Mouse (Mus musculus): ENCODE results near the gene Nfatc2. TPM values are rescaled to one million over a fixed set of nuclear protein-coding genes. Genes with fewer than 3 reads are reported as not detected.

The Nfatc2 gene
- total and polyA plus RNA-seq, 2 experiments from 2014 or later, result 6.4 to 7.3 TPM

DNA sequence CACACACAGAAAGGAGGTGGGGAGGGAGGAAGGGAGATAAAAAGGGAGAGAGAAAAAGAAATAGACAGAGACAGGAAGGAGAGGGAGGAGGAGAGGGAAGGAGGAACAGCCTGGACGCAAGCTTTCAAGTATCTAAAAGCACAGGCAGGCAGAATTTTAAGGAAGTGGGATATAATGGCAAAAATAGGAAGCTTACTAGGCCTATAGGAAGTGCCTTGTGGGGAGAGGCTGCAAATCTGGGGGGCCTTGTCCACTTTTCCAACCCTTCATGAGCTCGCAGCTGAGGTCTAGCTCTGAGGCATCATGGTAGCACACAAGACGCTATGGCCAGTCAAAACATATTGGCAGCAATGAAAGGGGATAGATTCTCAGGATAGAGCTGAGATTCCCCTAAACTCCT lies 22.3 kb downstream of the Nfatc2 start:
- Histone ChIP-seq H3K27me3 (ENCODE audit: insufficient read depth, low read length) (no peaks in the 10 kb centered on the region), H3K9ac (replicated peaks; ENCODE audit: low read length, poor library complexity, severe bottlenecking) (no peak overlapping the region), H3K4me2 (ENCODE audit: low read depth, low read length, poor library complexity, severe bottlenecking) (no peak overlapping the region), H3K9me3 (ENCODE audit: low read length) (no peaks in the 10 kb centered on the region), H3K36me3 (ENCODE audit: insufficient read depth, low read length) (no peaks in the 10 kb centered on the region), H3K27ac (ENCODE audit: low read depth, low read length) (no peak overlapping the region), H3K4me3 (ENCODE audit: low read depth, low read length) (no peak overlapping the region), H3K4me1 (ENCODE audit: insufficient read depth, low read length) (no peaks in the 10 kb centered on the region; the same call in 1 of the 2 replicates)
- no peak for ATAC-seq (ENCODE audit: low FRiP score)
- 90% methylated on average over 3 of the region's 3 CpGs for WGBS
- no peak for TF ChIP-seq CTCF (IDR thresholded peaks at IDR 0.05)
- no peak for DNase-seq (ENCODE audit: low spot score)

DNA sequence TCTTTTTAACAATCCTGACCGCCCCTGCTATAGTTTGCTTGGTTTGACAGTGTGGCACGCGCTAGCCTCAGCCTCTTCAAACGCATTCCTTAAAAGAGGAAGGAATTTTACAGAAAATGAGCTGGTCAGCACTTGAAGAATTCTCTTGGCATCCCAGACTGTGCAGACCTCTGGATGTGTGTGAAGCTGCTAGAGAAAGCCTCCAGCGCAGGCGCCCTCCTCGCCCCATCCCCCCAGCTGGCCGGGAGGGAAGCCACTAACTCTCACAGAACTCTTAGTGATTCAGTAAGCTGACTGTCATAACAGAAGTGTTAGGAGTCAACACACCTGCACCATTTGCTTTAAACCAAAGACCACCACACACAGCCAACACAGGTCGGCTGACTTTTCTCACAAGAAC lies 23.3 kb downstream of the Nfatc2 start:
- 50% methylated on average over 9 of the region's 9 CpGs for WGBS
- H3K27me3 ChIP-seq (ENCODE audit: insufficient read depth, low read length), result no peaks in the 10 kb centered on the region
- H3K4me2 ChIP-seq (ENCODE audit: low read depth, low read length, poor library complexity, severe bottlenecking), result no peak overlapping the region
- TF ChIP-seq CTCF (IDR thresholded peaks at IDR 0.05), result no peak
- no peak overlapping the region for H3K9ac ChIP-seq (replicated peaks; ENCODE audit: low read length, poor library complexity, severe bottlenecking)
- DNase-seq (ENCODE audit: low spot score), result no peak
- no peak for ATAC-seq (ENCODE audit: low FRiP score)
- no peaks in the 10 kb centered on the region; the same call in 1 of the 2 replicates for H3K4me1 ChIP-seq (ENCODE audit: insufficient read depth, low read length)
- no peaks in the 10 kb centered on the region for H3K9me3 ChIP-seq (ENCODE audit: low read length)
- H3K4me3 ChIP-seq (ENCODE audit: low read depth, low read length), result no peak overlapping the region
- H3K27ac ChIP-seq (ENCODE audit: low read depth, low read length), result no peak overlapping the region
- no peaks in the 10 kb centered on the region for H3K36me3 ChIP-seq (ENCODE audit: insufficient read depth, low read length)

- H3K9ac ChIP-seq (replicated peaks; ENCODE audit: low read length, poor library complexity, severe bottlenecking), result no peak overlapping the region
- WGBS, result 74% methylated on average over 7 of the region's 7 CpGs
Observed at GRCm38 (mm10) chr2:168577381-168577780, 24.1 kb downstream of the Nfatc2 start.

DNA sequence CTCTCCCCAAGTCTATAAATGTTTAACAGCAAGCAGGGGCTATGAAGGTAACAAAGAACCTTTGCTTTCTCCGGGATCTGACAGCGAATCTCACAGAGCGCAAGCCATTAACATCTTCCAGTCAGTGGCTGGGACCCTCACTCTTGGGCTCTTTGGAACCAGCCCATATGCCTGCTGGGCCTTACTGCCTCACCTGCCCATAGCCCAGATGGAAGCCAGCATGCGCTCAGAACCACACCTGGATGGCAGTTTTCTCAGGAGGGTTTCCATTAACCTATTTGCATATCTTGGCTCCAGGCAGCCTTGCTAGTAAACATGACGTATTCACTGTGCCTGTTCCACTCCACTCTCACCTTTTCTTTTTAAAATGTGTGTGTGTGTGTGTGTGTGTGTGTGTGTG lies 25.6 kb downstream of the Nfatc2 start:
- H3K9me3 ChIP-seq (ENCODE audit: low read length), result 0 out of 2 replicates have a peak, but pooled peaks cover 3% of the 10 kb centered on the region
- DNase-seq (ENCODE audit: low spot score) (peak; percentile 17), ATAC-seq (ENCODE audit: low FRiP score) (no peak)
- no peak overlapping the region for H3K4me2 ChIP-seq (ENCODE audit: low read depth, low read length, poor library complexity, severe bottlenecking)
- H3K27ac ChIP-seq (ENCODE audit: low read depth, low read length), result no peak overlapping the region
- H3K27me3 ChIP-seq (ENCODE audit: insufficient read depth, low read length), result no peaks in the 10 kb centered on the region
- no peak overlapping the region for H3K9ac ChIP-seq (replicated peaks; ENCODE audit: low read length, poor library complexity, severe bottlenecking)
- H3K36me3 ChIP-seq (ENCODE audit: insufficient read depth, low read length), result no peaks in the 10 kb centered on the region
- TF ChIP-seq CTCF (IDR thresholded peaks at IDR 0.05), result no peak
- WGBS, result 68% methylated on average over 5 of the region's 5 CpGs
- H3K4me1 ChIP-seq (ENCODE audit: insufficient read depth, low read length), result no peaks in the 10 kb centered on the region
- H3K4me3 ChIP-seq (ENCODE audit: low read depth, low read length), result no peak overlapping the region

More at GRCm38 (mm10) chr2:168577381-168577780, 24.1 kb downstream of the Nfatc2 start:
- no peak overlapping the region for H3K4me3 ChIP-seq (ENCODE audit: low read depth, low read length)
- no peaks in the 10 kb centered on the region for H3K9me3 ChIP-seq (ENCODE audit: low read length)
- no peak for DNase-seq (ENCODE audit: low spot score)
- no peaks in the 10 kb centered on the region for H3K27me3 ChIP-seq (ENCODE audit: insufficient read depth, low read length)
- TF ChIP-seq CTCF (IDR thresholded peaks at IDR 0.05), result no peak
- no peak overlapping the region for H3K27ac ChIP-seq (ENCODE audit: low read depth, low read length)
- no peak overlapping the region for H3K4me2 ChIP-seq (ENCODE audit: low read depth, low read length, poor library complexity, severe bottlenecking)
- H3K36me3 ChIP-seq (ENCODE audit: insufficient read depth, low read length), result no peaks in the 10 kb centered on the region
- no peak for ATAC-seq (ENCODE audit: low FRiP score)
- no peaks in the 10 kb centered on the region; the same call in 1 of the 2 replicates for H3K4me1 ChIP-seq (ENCODE audit: insufficient read depth, low read length)

DNA sequence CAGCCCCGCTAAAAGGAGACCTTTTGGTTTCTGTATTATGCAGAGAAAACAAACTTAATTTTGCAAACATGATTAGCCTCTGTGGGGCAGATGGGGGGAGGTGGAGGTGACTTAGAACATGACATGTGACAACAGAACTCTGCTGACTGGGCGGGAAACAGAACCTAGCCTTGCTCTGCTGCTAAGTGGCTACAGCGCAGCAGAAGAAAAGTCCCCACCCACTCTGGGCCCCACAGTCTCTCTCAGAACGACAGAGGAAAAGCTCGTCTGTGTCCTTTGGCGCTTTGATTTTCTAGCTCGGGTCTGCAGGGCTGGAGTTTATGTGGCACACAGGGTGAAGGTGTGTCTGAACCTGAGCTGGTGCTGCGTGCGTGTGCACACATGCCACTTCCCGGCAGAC lies 26.5 kb downstream of the Nfatc2 start:
- no peaks in the 10 kb centered on the region for H3K36me3 ChIP-seq (ENCODE audit: insufficient read depth, low read length)
- H3K4me3 ChIP-seq (ENCODE audit: low read depth, low read length), result no peak overlapping the region
- H3K9me3 ChIP-seq (ENCODE audit: low read length), result 0 out of 2 replicates have a peak, but pooled peaks cover 4% of the 10 kb centered on the region
- H3K4me1 ChIP-seq (ENCODE audit: insufficient read depth, low read length), result no peaks in the 10 kb centered on the region
- H3K4me2 ChIP-seq (ENCODE audit: low read depth, low read length, poor library complexity, severe bottlenecking), result no peak overlapping the region
- no peaks in the 10 kb centered on the region for H3K27me3 ChIP-seq (ENCODE audit: insufficient read depth, low read length)
- no peak overlapping the region for H3K9ac ChIP-seq (replicated peaks; ENCODE audit: low read length, poor library complexity, severe bottlenecking)
- 73% methylated on average over 10 of the region's 10 CpGs for WGBS
- no peak for TF ChIP-seq CTCF (IDR thresholded peaks at IDR 0.05)
- DNase-seq (ENCODE audit: low spot score) (no peak), ATAC-seq (ENCODE audit: low FRiP score) (no peak)
- no peak overlapping the region for H3K27ac ChIP-seq (ENCODE audit: low read depth, low read length)

DNA sequence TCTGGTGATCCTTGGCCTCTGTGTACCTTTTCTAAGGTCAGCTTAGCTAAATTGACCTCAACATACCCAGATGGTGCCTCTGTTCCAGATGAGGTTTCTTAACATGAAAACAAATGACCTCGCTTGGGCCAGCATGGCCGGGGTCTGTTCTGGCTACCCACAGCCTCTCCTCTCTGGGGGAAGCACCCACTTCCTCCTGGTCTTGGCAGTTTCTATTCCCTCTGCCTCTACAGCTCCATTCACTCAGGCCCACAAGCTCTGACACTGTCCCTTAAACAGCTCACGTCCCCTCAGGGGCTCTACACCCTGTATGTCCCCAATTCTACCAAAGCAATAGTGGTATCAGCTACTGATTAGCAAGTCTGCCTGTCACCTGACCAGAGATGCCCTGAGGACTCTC lies 27.6 kb downstream of the Nfatc2 start:
- no peak overlapping the region for H3K4me2 ChIP-seq (ENCODE audit: low read depth, low read length, poor library complexity, severe bottlenecking)

More for the DNA sequence above, 27.6 kb downstream of the Nfatc2 start:
- H3K4me1 ChIP-seq (ENCODE audit: insufficient read depth, low read length), result no peaks in the 10 kb centered on the region
- no peak for TF ChIP-seq CTCF (IDR thresholded peaks at IDR 0.05)
- no peaks in the 10 kb centered on the region for H3K36me3 ChIP-seq (ENCODE audit: insufficient read depth, low read length)
- 0 out of 2 replicates have a peak, but pooled peaks cover 4% of the 10 kb centered on the region for H3K9me3 ChIP-seq (ENCODE audit: low read length)
- H3K9ac ChIP-seq (replicated peaks; ENCODE audit: low read length, poor library complexity, severe bottlenecking), result no peak overlapping the region
- no peak overlapping the region for H3K4me3 ChIP-seq (ENCODE audit: low read depth, low read length)
- H3K27me3 ChIP-seq (ENCODE audit: insufficient read depth, low read length), result no peaks in the 10 kb centered on the region
- DNase-seq (ENCODE audit: low spot score) (no peak), ATAC-seq (ENCODE audit: low FRiP score) (no peak)
- H3K27ac ChIP-seq (ENCODE audit: low read depth, low read length), result no peak overlapping the region
- WGBS, result 90% methylated on average over 3 of the region's 3 CpGs
